Mouse (Mus musculus) embryonic facial prominence, embryonic 13.5 days (tissue): ENCODE measurements around the gene Bcl9l. TPM values are rescaled to one million over a fixed set of nuclear protein-coding genes. Genes with fewer than 3 reads are reported as not detected.
"Not testable (repeated sequence)": the region's sequence is repeated elsewhere in the genome, so short reads cannot be mapped to it uniquely, and the experiment has no call there.

Experiments used
- ATAC-seq: fragments of 200-750 bp; cut with Nextera tagmentation; 2 replicates; pipeline ENCODE4 v1.8.0; 2017; ENCODE audit warnings: low read depth; ENCODE audit not compliant: insufficient number of reproducible peaks, insufficient read depth, low FRiP score, low TSS enrichment
- H3K27ac ChIP-seq: fragments of 300-500 bp; sonication (generic); 2 replicates; pipeline ENCODE4 v1.5.1; 2015; ENCODE audit warnings: moderate library complexity, mild to moderate bottlenecking, inconsistent platforms
- H3K27me3 ChIP-seq: fragments of 300-500 bp; sonication (generic); 2 replicates; pipeline ENCODE4 v1.6.1; 2015; ENCODE audit warnings: mild to moderate bottlenecking, inconsistent platforms
- H3K36me3 ChIP-seq: fragments of 300-500 bp; sonication (generic); 2 replicates; pipeline ENCODE4 v1.6.1; 2015; ENCODE audit warnings: mild to moderate bottlenecking, inconsistent platforms
- H3K4me1 ChIP-seq: fragments of 300-500 bp; sonication (generic); 2 replicates; pipeline ENCODE4 v1.6.1; 2015; ENCODE audit warnings: inconsistent platforms
- H3K4me2 ChIP-seq: fragments of 300-500 bp; sonication (generic); 2 replicates; pipeline ENCODE4 v1.6.1; 2015; ENCODE audit warnings: moderate library complexity, mild to moderate bottlenecking, inconsistent platforms
- H3K4me3 ChIP-seq: fragments of 300-500 bp; sonication (generic); 2 replicates; pipeline ENCODE4 v1.5.1; 2015; ENCODE audit warnings: mild to moderate bottlenecking, inconsistent platforms
- H3K9ac ChIP-seq: fragments of 300-500 bp; sonication (generic); 2 replicates; pipeline ENCODE4 v1.6.1; 2015; ENCODE audit warnings: mild to moderate bottlenecking, inconsistent platforms
- H3K9me3 ChIP-seq: fragments of 300-500 bp; sonication (generic); 2 replicates; pipeline ENCODE4 v1.6.1; 2016; ENCODE audit warnings: inconsistent platforms
- WGBS: fragments of 180-500 bp; shearing (Covaris S2); methylation state at CpG from one replicate; pipeline ENCODE4 v1.1.7; 2015; ENCODE audit warnings: mixed read lengths; 5-methylcytosine and 5-hydroxymethylcytosine counted together
- polyA plus RNA-seq: library from polyadenylated mRNA; unstranded; fragments of >200 nt; fragmentation: Nextera tagmentation; extraction: Ambion mirVana; gene quantifications from 2 replicates; pipeline ENCODE4 v1.2.1, GENCODE M21; 2015

Bcl9l gene
- polyA plus RNA-seq = 18.2 and 19.3 TPM in 2 replicates

- peak within 1 kb of the TSS; percentile 98 for H3K4me3 ChIP-seq
- under 1% methylated on average over 31 of the region's 31 CpGs for WGBS
- H3K36me3 ChIP-seq = 0 out of 2 replicates have a peak, but pooled peaks cover 4% of the 10 kb centered on the region
- ATAC-seq = peak; percentile 59
- H3K4me1 ChIP-seq = peaks cover 52% of the 10 kb centered on the region
- peak within 1 kb of the TSS; percentile 89 for H3K4me2 ChIP-seq
- H3K27ac ChIP-seq = peak within 1 kb of the TSS; percentile 98
- no peaks in the 10 kb centered on the region for H3K9me3 ChIP-seq
- H3K9ac ChIP-seq = peak within 1 kb of the TSS; percentile 99
- H3K27me3 ChIP-seq = no peaks in the 10 kb centered on the region
Measured at GRCm38 (mm10) chr9:44482552-44482951, at the start of gene Bcl9l. TSS of gene Bcl9l (plus strand) at chr9:44482825.

- WGBS = 82% methylated on average over 6 of the region's 6 CpGs
- Histone ChIP-seq H3K4me2 (no peak overlapping the region), H3K9me3 (no peaks in the 10 kb centered on the region), H3K27ac (no peak overlapping the region), H3K9ac (peak overlapping the region; percentile 12; the same call in 1 of the 2 replicates), H3K27me3 (no peaks in the 10 kb centered on the region), H3K4me1 (peaks cover 11% of the 10 kb centered on the region), H3K4me3 (no peak overlapping the region), H3K36me3 (no peaks in the 10 kb centered on the region)
- ATAC-seq = no peak
Measured at GRCm38 (mm10) chr9:44435747-44436146, 46.9 kb upstream of the Bcl9l start.

GRCm38 (mm10) chr9:44440961-44441360 is 41.7 kb upstream of the Bcl9l start, which contains the start of gene Foxr1:
TSS of gene Foxr1 (minus strand) at chr9:44441136.
- H3K4me1 ChIP-seq = no peaks in the 10 kb centered on the region
- ATAC-seq = no peak
- H3K27me3 ChIP-seq = no peaks in the 10 kb centered on the region
- H3K27ac ChIP-seq = no peak within 1 kb of the TSS
- H3K4me3 ChIP-seq = no peak within 1 kb of the TSS
- WGBS = 78% methylated on average over 19 of the region's 19 CpGs
- H3K9me3 ChIP-seq = no peaks in the 10 kb centered on the region
- H3K36me3 ChIP-seq = no peaks in the 10 kb centered on the region
- no peak within 1 kb of the TSS for H3K4me2 ChIP-seq
- H3K9ac ChIP-seq = no peak within 1 kb of the TSS

- H3K4me3 ChIP-seq, H3K9ac ChIP-seq, ATAC-seq, H3K27ac ChIP-seq, H3K36me3 ChIP-seq, H3K9me3 ChIP-seq, H3K4me2 ChIP-seq, H3K27me3 ChIP-seq, H3K4me1 ChIP-seq: not testable (repeated sequence)
- 85% methylated on average over 7 of the region's 7 CpGs for WGBS
Measured at GRCm38 (mm10) chr9:44444402-44445025, 38.1 kb upstream of the Bcl9l start.

- H3K36me3 ChIP-seq = no peaks in the 10 kb centered on the region
- no peak overlapping the region for H3K4me3 ChIP-seq
- peaks cover 15% of the 10 kb centered on the region for H3K4me1 ChIP-seq
- no peak overlapping the region for H3K9ac ChIP-seq
- no peak overlapping the region for H3K4me2 ChIP-seq
- peaks cover 14% of the 10 kb centered on the region for H3K27me3 ChIP-seq
- no peak for ATAC-seq
- H3K9me3 ChIP-seq = no peaks in the 10 kb centered on the region
- no peak overlapping the region for H3K27ac ChIP-seq
Measured at GRCm38 (mm10) chr9:44450387-44450786, 32.2 kb upstream of the Bcl9l start.

GRCm38 (mm10) chr9:44454132-44454890 is 28.3 kb upstream of the Bcl9l start:
- peak; percentile 80 for ATAC-seq
- Histone ChIP-seq H3K4me2 (peak overlapping the region; percentile 33), H3K27ac (no peak overlapping the region), H3K4me3 (no peak overlapping the region; the same call in 1 of the 2 replicates), H3K36me3 (no peaks in the 10 kb centered on the region), H3K9me3 (no peaks in the 10 kb centered on the region), H3K4me1 (peaks cover 28% of the 10 kb centered on the region), H3K27me3 (peaks cover 14% of the 10 kb centered on the region), H3K9ac (peak overlapping the region; percentile 32; the same call in 1 of the 2 replicates)
- 6% methylated on average over 14 of the region's 14 CpGs for WGBS

GRCm38 (mm10) chr9:44454891-44455220 is 27.8 kb upstream of the Bcl9l start, which contains the start of gene Upk2:
TSS of gene Upk2 (minus strand) at chr9:44454976.
- H3K4me1 ChIP-seq = peaks cover 28% of the 10 kb centered on the region
- ATAC-seq = no peak
- 18% methylated on average over 4 of the region's 4 CpGs for WGBS

GRCm38 (mm10) chr9:44457035-44457742 is 25.4 kb upstream of the Bcl9l start:
- Histone ChIP-seq H3K4me2 (peak overlapping the region; percentile 20; the same call in 1 of the 2 replicates), H3K9ac (peak overlapping the region; percentile 49; the same call in 1 of the 2 replicates), H3K27me3 (peaks cover 14% of the 10 kb centered on the region), H3K27ac (no peak overlapping the region), H3K4me3 (no peak overlapping the region), H3K36me3 (no peaks in the 10 kb centered on the region), H3K4me1 (peaks cover 28% of the 10 kb centered on the region), H3K9me3 (no peaks in the 10 kb centered on the region)
- WGBS = 4% methylated on average over 11 of the region's 11 CpGs
- ATAC-seq = peak; percentile 58; the same call in 1 of the 2 replicates

More at GRCm38 (mm10) chr9:44454891-44455220, 27.8 kb upstream of the Bcl9l start, which contains the start of gene Upk2:
- Histone ChIP-seq H3K27me3 (peaks cover 14% of the 10 kb centered on the region), H3K27ac (no peak within 1 kb of the TSS), H3K36me3 (no peaks in the 10 kb centered on the region), H3K4me2 (peak within 1 kb of the TSS; percentile 33), H3K9me3 (no peaks in the 10 kb centered on the region), H3K4me3 (no peak within 1 kb of the TSS; the same call in 1 of the 2 replicates), H3K9ac (peak within 1 kb of the TSS; percentile 32; the same call in 1 of the 2 replicates)

GRCm38 (mm10) chr9:44461950-44462349 is 20.7 kb upstream of the Bcl9l start:
- Histone ChIP-seq H3K4me2 (no peak overlapping the region), H3K9ac (no peak overlapping the region), H3K36me3 (no peaks in the 10 kb centered on the region), H3K27ac (no peak overlapping the region), H3K9me3 (no peaks in the 10 kb centered on the region), H3K4me1 (peaks cover 9% of the 10 kb centered on the region), H3K4me3 (no peak overlapping the region), H3K27me3 (no peaks in the 10 kb centered on the region)
- 80% methylated on average over 5 of the region's 5 CpGs for WGBS
- ATAC-seq = no peak

GRCm38 (mm10) chr9:44468224-44468623 is 14.4 kb upstream of the Bcl9l start:
- no peak for ATAC-seq
- Histone ChIP-seq H3K4me2 (no peak overlapping the region), H3K27me3 (no peaks in the 10 kb centered on the region), H3K9ac (no peak overlapping the region), H3K9me3 (no peaks in the 10 kb centered on the region), H3K27ac (no peak overlapping the region), H3K4me3 (no peak overlapping the region), H3K4me1 (peaks cover 10% of the 10 kb centered on the region), H3K36me3 (no peaks in the 10 kb centered on the region)
- WGBS = 44% methylated on average over 7 of the region's 7 CpGs

- no peaks in the 10 kb centered on the region for H3K36me3 ChIP-seq
- no peak overlapping the region for H3K27ac ChIP-seq
- H3K9ac ChIP-seq = no peak overlapping the region
- no peaks in the 10 kb centered on the region for H3K9me3 ChIP-seq
- H3K4me1 ChIP-seq = peaks cover 10% of the 10 kb centered on the region
- H3K27me3 ChIP-seq = no peaks in the 10 kb centered on the region
- no peak for ATAC-seq
- WGBS = 40% methylated on average over 2 of the region's 2 CpGs
- H3K4me2 ChIP-seq = no peak overlapping the region
- H3K4me3 ChIP-seq = no peak overlapping the region
Measured at GRCm38 (mm10) chr9:44468800-44469199, 13.8 kb upstream of the Bcl9l start.
